ENCODE assay signal across 12 mouse cellular contexts in genomic region chr6:84674136-84674535, GRCm38 (mm10).
DNase-seq lines count a peak whose midpoint lies in the region; ATAC-seq and TF ChIP-seq lines count a peak whose summit lies in the region.
"Had no signal": no experiment of that assay in that cellular context is flagged by ENCODE, and none has a peak within 500 bp of the region (broad histone marks: within the 10 kb centered on the region; RNA-seq: fewer than 3 reads in every experiment).

No protein-coding gene starts in this region.

- no peak overlapping the region for H3K4me3 ChIP-seq in limb, embryonic 14.5 days (replicated peaks; ENCODE audit: low read length)

- no peak overlapping the region for H3K9ac ChIP-seq in limb, embryonic 14.5 days (ENCODE audit: low read depth, low read length, severe bottlenecking)

- DNase-seq in heart, postnatal 4 days, result peak; percentile 29
- no peak for DNase-seq in heart, adult 9 months (ENCODE audit: low spot score in 2 of 2)
- peak; percentile 74 for DNase-seq in 416B (ENCODE audit: low read depth)
- peak; percentile 27 for DNase-seq in MEL-GATA-1-ER (ENCODE audit: extremely low read depth, low read depth)
- peak; percentile 22 for DNase-seq in limb, embryonic 14.5 days (ENCODE audit: low spot score)
- DNase-seq in Muller cell, postnatal 12 days (ENCODE audit: inconsistent ontology term), result no peak
- no peak for DNase-seq in urinary bladder, postnatal 25 days (ENCODE audit: low spot score)
- no peak for DNase-seq in cerebellum, postnatal 36 days
- DNase-seq: cerebellum, adult 8-10 months; kidney, postnatal 25 days; thymus, postnatal 14 days had no signal

- H3K4me1 ChIP-seq in limb, embryonic 14.5 days (ENCODE audit: control insufficient read depth, insufficient read depth, low read length), result no peaks in the 10 kb centered on the region

- H3K27me3 ChIP-seq in limb, embryonic 14.5 days (ENCODE audit: control insufficient read depth, insufficient read depth, low read length), result no peaks in the 10 kb centered on the region

- no peak overlapping the region for H3K27ac ChIP-seq in limb, embryonic 14.5 days (replicated peaks; ENCODE audit: low read depth, low read length)
- H3K27ac ChIP-seq: hindbrain, postnatal 0 days had no signal

- no peak for ATAC-seq in limb, embryonic 14.5 days (ENCODE audit: low FRiP score, low read depth)
- ATAC-seq: hindbrain, postnatal 0 days had no signal

- peaks cover 10% of the 10 kb centered on the region; the same call in 1 of the 2 replicates for H3K9me3 ChIP-seq in limb, embryonic 14.5 days (ENCODE audit: control insufficient read depth, low read length)

- no peaks in the 10 kb centered on the region for H3K36me3 ChIP-seq in limb, embryonic 14.5 days (ENCODE audit: control insufficient read depth, insufficient read depth, low read length)

- 86% methylated on average over 7 of the region's 7 CpGs for WGBS in limb, embryonic 14.5 days

- no peak for TF ChIP-seq POLR2A in limb, embryonic 14.5 days (IDR thresholded peaks at IDR 0.05; ENCODE audit: borderline replicate concordance, extremely low read depth, insufficient read depth, insufficient read length)

- no peak overlapping the region for H3K4me2 ChIP-seq in limb, embryonic 14.5 days (replicated peaks; ENCODE audit: low read depth, low read length, severe bottlenecking)

Comparison
In these comparisons a context has a peak if more than half of its experiments do, and no peak if none do; other contexts are left out.
1. DNase-seq: peak in heart, postnatal 4 days (single experiment), 416B (single experiment), MEL-GATA-1-ER (single experiment) and limb, embryonic 14.5 days (single experiment); none in heart, adult 9 months (0 of 2), Muller cell, postnatal 12 days (single experiment), urinary bladder, postnatal 25 days (single experiment) and cerebellum, postnatal 36 days (0 of 2).